Mouse (Mus musculus): ENCODE data around the gene Samd14.

The Samd14 gene

DNA sequence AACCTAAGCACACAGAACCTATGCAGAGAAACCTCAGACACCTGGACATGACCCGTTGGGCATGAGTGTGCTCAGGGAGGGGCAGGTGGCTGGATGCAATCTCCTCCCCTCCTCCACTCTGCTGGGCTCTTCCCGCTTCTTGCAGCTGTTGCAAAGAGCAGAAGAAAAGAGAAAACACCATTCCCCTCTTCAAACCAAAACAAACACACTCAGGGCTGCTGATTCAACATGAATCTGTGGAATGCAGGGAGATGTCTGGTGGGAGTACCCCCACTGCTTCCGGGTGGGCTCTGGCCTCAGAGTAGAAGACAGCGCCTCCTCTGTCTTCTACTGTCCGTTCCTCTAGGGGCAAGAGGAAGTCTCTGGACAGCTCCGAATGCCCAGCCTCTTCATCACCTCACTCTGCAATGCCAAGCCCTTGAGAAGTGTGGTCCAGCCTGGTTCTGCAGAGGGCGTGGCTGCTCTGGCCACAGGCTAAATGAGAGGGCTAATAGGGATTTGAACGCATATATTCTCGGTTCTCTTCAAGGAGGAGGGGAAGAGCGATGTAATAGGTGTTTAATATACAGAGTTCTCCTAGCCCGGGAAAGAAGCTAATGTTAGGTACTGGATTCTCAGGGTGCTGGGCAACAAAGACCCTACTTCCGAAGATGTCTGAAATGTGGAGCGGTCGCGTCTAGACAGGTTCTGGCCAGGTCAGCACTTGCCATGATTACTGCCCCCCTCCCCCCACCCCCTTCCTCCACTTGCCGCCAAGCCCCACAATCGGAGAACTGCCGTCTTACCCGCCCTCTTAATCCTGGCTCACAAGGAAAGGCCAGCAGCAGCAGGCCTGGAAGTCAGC lies 65.7 kb downstream of the Samd14 start:
- no peak for DNase-seq
